Comparison of ENCODE assay signal across 11 mouse cellular contexts in genomic region chr14:20873931-20874330, GRCm38 (mm10). TPM values are rescaled to one million over a fixed set of nuclear protein-coding genes. Genes with fewer than 3 reads are reported as not detected.
DNase-seq lines count a peak whose midpoint lies in the region; ATAC-seq lines count a peak whose summit lies in the region.
"Had no signal": no experiment of that assay in that cellular context is flagged by ENCODE, and none has a peak within 500 bp of the region (broad histone marks: within the 10 kb centered on the region; RNA-seq: fewer than 3 reads in every experiment).

No protein-coding gene starts in this region.

- no peaks in the 10 kb centered on the region for H3K27me3 ChIP-seq in stomach, embryonic 16.5 days (ENCODE audit: control insufficient read depth, insufficient read depth, low read length)
- H3K27me3 ChIP-seq: neural tube, embryonic 15.5 days had no signal

- H3K4me3 ChIP-seq in stomach, embryonic 16.5 days (replicated peaks; ENCODE audit: low read length), result no peak overlapping the region
- H3K4me3 ChIP-seq: neural tube, embryonic 15.5 days had no signal

- H3K36me3 ChIP-seq in stomach, embryonic 16.5 days (ENCODE audit: control insufficient read depth, insufficient read depth, low read length), result no peaks in the 10 kb centered on the region
- H3K36me3 ChIP-seq: neural tube, embryonic 15.5 days had no signal

- H3K9ac ChIP-seq in stomach, embryonic 16.5 days (ENCODE audit: low read length), result peak overlapping the region; percentile 32; the same call in 1 of the 2 replicates
- H3K9ac ChIP-seq: neural tube, embryonic 15.5 days had no signal

- 25% methylated on average over 6 of the region's 6 CpGs for WGBS in stomach, embryonic 16.5 days

- no peak overlapping the region for H3K4me2 ChIP-seq in stomach, embryonic 16.5 days (ENCODE audit: low read depth, low read length)
- H3K4me2 ChIP-seq: neural tube, embryonic 15.5 days had no signal

- DNase-seq in heart, adult 8-10 months (ENCODE audit: low spot score), result peak; percentile 21
- no peak for DNase-seq in heart, adult 18-20 months
- DNase-seq in ovary, postnatal 36 days (ENCODE audit: low spot score), result peak; percentile 35
- DNase-seq in ovary, postnatal 10 days (ENCODE audit: low spot score), result no peak
- peak; percentile 37 for DNase-seq in liver
- no peak for DNase-seq in lung, postnatal 14 days
- no peak for DNase-seq in thymus, postnatal 0 days (ENCODE audit: low spot score)

- no peak for ATAC-seq in stomach, embryonic 16.5 days (ENCODE audit: insufficient read depth, low FRiP score)
- ATAC-seq: forebrain, embryonic 14.5 days had no signal

- H3K9me3 ChIP-seq in stomach, embryonic 16.5 days (replicated peaks; ENCODE audit: control insufficient read depth, low read length), result no peaks in the 10 kb centered on the region
- H3K9me3 ChIP-seq: neural tube, embryonic 15.5 days had no signal

- H3K27ac ChIP-seq in stomach, embryonic 16.5 days (ENCODE audit: low read length), result no peak overlapping the region
- H3K27ac ChIP-seq: neural tube, embryonic 15.5 days had no signal

- no peaks in the 10 kb centered on the region for H3K4me1 ChIP-seq in stomach, embryonic 16.5 days (ENCODE audit: control insufficient read depth, insufficient read depth, low read length)
- H3K4me1 ChIP-seq: neural tube, embryonic 15.5 days had no signal

RNA-seq across cellular contexts. Expression of gene Plau, which starts 37.5 kb away (rescaled TPM):
- total RNA-seq in heart, adult 8-10 months (2022), result 1 to 10 TPM; 4.9 to 7.7 (median 5.6) TPM
- 1 to 10 TPM; 3.8 to 4.0 TPM for total RNA-seq in heart, adult 18-20 months (2021)
- 1.9 and 2.8 TPM in 2 replicates for polyA plus RNA-seq in stomach, embryonic 16.5 days (2015; fragmentation: Nextera tagmentation; extraction: Ambion mirVana)
- polyA plus RNA-seq in thymus, postnatal 0 days (2015; fragmentation: Nextera tagmentation; extraction: Ambion mirVana), result 3.5 and 3.7 TPM in 2 replicates
- polyA plus RNA-seq: CD4-positive, CD25-positive, alpha-beta regulatory T cell, adult 4 months had no signal

RNA-seq across cellular contexts. Expression of gene Vcl, which starts 55.3 kb away (rescaled TPM):
- total RNA-seq in heart, adult 8-10 months (2022), result 100 to 1,000 TPM in 3 of 4 experiments, 10 to 100 TPM in 1; 91.8 to 108 (median 105) TPM
- 100 to 1,000 TPM; 105 to 116 TPM for total RNA-seq in heart, adult 18-20 months (2021)
- 108 and 116 TPM in 2 replicates for polyA plus RNA-seq in stomach, embryonic 16.5 days (2015; fragmentation: Nextera tagmentation; extraction: Ambion mirVana)
- 6.4 and 6.6 TPM in 2 replicates for polyA plus RNA-seq in thymus, postnatal 0 days (2015; fragmentation: Nextera tagmentation; extraction: Ambion mirVana)

Comparison
In these comparisons a context has a peak if more than half of its experiments do, and no peak if none do; other contexts are left out.
1. DNase-seq: peak in heart, adult 8-10 months (single experiment), ovary, postnatal 36 days (single experiment) and liver (single experiment); none in heart, adult 18-20 months (0 of 2), ovary, postnatal 10 days (single experiment), lung, postnatal 14 days (single experiment) and thymus, postnatal 0 days (single experiment).